Mouse (Mus musculus) hindbrain, embryonic 11.5 days (tissue): ENCODE results near the gene Epha3. TPM values are rescaled to one million over a fixed set of nuclear protein-coding genes. Genes with fewer than 3 reads are reported as not detected.

ENCODE experiments used
- ATAC-seq: fragments of 200-750 bp; cut with Nextera tagmentation; 2 replicates; pipeline ENCODE4 v1.8.0; 2017; ENCODE audit warnings: mild to moderate bottlenecking, moderate TSS enrichment, moderate library complexity; ENCODE audit not compliant: low FRiP score
- DNase-seq: peaks from one replicate; pipeline ENCODE4 v3.0.0-alpha.2; 2015; ENCODE audit warnings: low spot score
- H3K27ac ChIP-seq: fragments of 300-500 bp; sonication (generic); 2 replicates; pipeline ENCODE4 v1.5.1; 2014; ENCODE audit warnings: mild to moderate bottlenecking, low read depth, low read length
- H3K27me3 ChIP-seq: fragments of 300-500 bp; sonication (generic); 2 replicates; pipeline ENCODE4 v1.6.1; 2014; ENCODE audit warnings: mild to moderate bottlenecking, low read length, moderate library complexity, mixed read lengths; ENCODE audit not compliant: control insufficient read depth, insufficient read depth
- H3K36me3 ChIP-seq: fragments of 300-500 bp; sonication (generic); 2 replicates; pipeline ENCODE4 v1.6.1; 2014; ENCODE audit warnings: mild to moderate bottlenecking, low read length, moderate library complexity, mixed read lengths; ENCODE audit not compliant: control insufficient read depth, insufficient read depth
- H3K4me1 ChIP-seq: fragments of 300-500 bp; sonication (generic); replicated peaks from 2 replicates; pipeline ENCODE4 v1.6.1; 2014; ENCODE audit warnings: low read length, mixed read lengths; ENCODE audit not compliant: control insufficient read depth, insufficient read depth
- H3K4me2 ChIP-seq: fragments of 300-500 bp; sonication (generic); replicated peaks from 2 replicates; pipeline ENCODE4 v1.6.1; 2014; ENCODE audit warnings: mild to moderate bottlenecking, low read depth, low read length
- H3K4me3 ChIP-seq: fragments of 300-500 bp; sonication (generic); 2 replicates; pipeline ENCODE4 v1.5.1; 2014; ENCODE audit warnings: low read depth, low read length
- H3K9ac ChIP-seq: fragments of 300-500 bp; sonication (generic); 2 replicates; pipeline ENCODE4 v1.6.1; 2014; ENCODE audit warnings: low read depth, low read length
- H3K9me3 ChIP-seq: fragments of 300-500 bp; sonication (generic); 2 replicates; pipeline ENCODE4 v1.6.1; 2016; ENCODE audit warnings: low read length; ENCODE audit not compliant: control insufficient read depth
- WGBS: fragments of 180-500 bp; shearing (Covaris S2); extraction: QIAGEN DNeasy Blood & Tissue Kit; methylation state at CpG from one replicate; pipeline ENCODE4 v1.1.7; 2014; 5-methylcytosine and 5-hydroxymethylcytosine counted together
- polyA plus RNA-seq: library from polyadenylated mRNA; unstranded; fragments of >200 nt; fragmentation: Nextera tagmentation; extraction: Ambion mirVana; gene quantifications from 2 replicates; pipeline ENCODE4 v1.2.1, GENCODE M21; 2014

The Epha3 gene
- polyA plus RNA-seq, 1 experiment from 2014 or later, result 68.6 TPM

GRCm38 (mm10) chr16:63658302-63658974 lies 205.5 kb downstream of the Epha3 start:
- Histone ChIP-seq H3K4me2 (no peak overlapping the region), H3K27ac (no peak overlapping the region), H3K4me3 (no peak overlapping the region), H3K27me3 (no peaks in the 10 kb centered on the region), H3K9me3 (no peaks in the 10 kb centered on the region), H3K36me3 (no peaks in the 10 kb centered on the region), H3K9ac (no peak overlapping the region), H3K4me1 (no peaks in the 10 kb centered on the region)
- DNase-seq, result no peak
- ATAC-seq, result peak; percentile 30; the same call in 1 of the 2 replicates
- WGBS, result 43% methylated on average over 4 of the region's 4 CpGs

GRCm38 (mm10) chr16:63657743-63658142 lies 206.2 kb downstream of the Epha3 start:
- DNase-seq, result no peak
- Histone ChIP-seq H3K36me3 (no peaks in the 10 kb centered on the region), H3K27ac (no peak overlapping the region), H3K9ac (no peak overlapping the region), H3K4me1 (no peaks in the 10 kb centered on the region), H3K9me3 (no peaks in the 10 kb centered on the region), H3K4me2 (no peak overlapping the region), H3K4me3 (no peak overlapping the region), H3K27me3 (no peaks in the 10 kb centered on the region)
- 67% methylated on average over 2 of the region's 2 CpGs for WGBS
- no peak for ATAC-seq

- H3K4me1 ChIP-seq, result no peaks in the 10 kb centered on the region
- no peaks in the 10 kb centered on the region for H3K36me3 ChIP-seq
- H3K9me3 ChIP-seq, result no peaks in the 10 kb centered on the region
- no peak overlapping the region for H3K27ac ChIP-seq
- ATAC-seq (no peak), DNase-seq (no peak)
- no peak overlapping the region for H3K9ac ChIP-seq
- WGBS, result 88% methylated on average over 5 of the region's 5 CpGs
- no peaks in the 10 kb centered on the region for H3K27me3 ChIP-seq
- no peak overlapping the region for H3K4me3 ChIP-seq
- no peak overlapping the region for H3K4me2 ChIP-seq
Observed at GRCm38 (mm10) chr16:63653393-63653918, 210.5 kb downstream of the Epha3 start.

GRCm38 (mm10) chr16:63650760-63651159 lies 213.2 kb downstream of the Epha3 start:
- Histone ChIP-seq H3K9me3 (no peaks in the 10 kb centered on the region), H3K36me3 (no peaks in the 10 kb centered on the region), H3K4me1 (no peaks in the 10 kb centered on the region), H3K4me2 (no peak overlapping the region), H3K27ac (no peak overlapping the region), H3K27me3 (no peaks in the 10 kb centered on the region), H3K9ac (no peak overlapping the region), H3K4me3 (no peak overlapping the region)
- ATAC-seq, result no peak
- DNase-seq, result no peak
- 87% methylated on average over 3 of the region's 3 CpGs for WGBS

GRCm38 (mm10) chr16:63646577-63646976 lies 217.4 kb downstream of the Epha3 start:
- ATAC-seq, result no peak
- no peak overlapping the region for H3K4me3 ChIP-seq
- no peak overlapping the region for H3K27ac ChIP-seq
- H3K36me3 ChIP-seq, result no peaks in the 10 kb centered on the region
- no peaks in the 10 kb centered on the region for H3K27me3 ChIP-seq
- no peaks in the 10 kb centered on the region for H3K9me3 ChIP-seq
- DNase-seq, result no peak
- H3K4me1 ChIP-seq, result no peaks in the 10 kb centered on the region
- H3K4me2 ChIP-seq, result no peak overlapping the region
- H3K9ac ChIP-seq, result no peak overlapping the region

- no peak for ATAC-seq
- Histone ChIP-seq H3K27me3 (no peaks in the 10 kb centered on the region), H3K4me1 (no peaks in the 10 kb centered on the region), H3K27ac (no peak overlapping the region), H3K9ac (no peak overlapping the region), H3K36me3 (no peaks in the 10 kb centered on the region), H3K9me3 (no peaks in the 10 kb centered on the region), H3K4me3 (no peak overlapping the region), H3K4me2 (no peak overlapping the region)
- no peak for DNase-seq
- WGBS, result 62% methylated on average over 2 of the region's 2 CpGs
Observed at GRCm38 (mm10) chr16:63642641-63643040, 221.3 kb downstream of the Epha3 start.

GRCm38 (mm10) chr16:63641603-63642002 lies 222.4 kb downstream of the Epha3 start:
- Histone ChIP-seq H3K9me3 (no peaks in the 10 kb centered on the region), H3K9ac (no peak overlapping the region), H3K27ac (no peak overlapping the region), H3K4me3 (no peak overlapping the region), H3K36me3 (no peaks in the 10 kb centered on the region), H3K4me1 (no peaks in the 10 kb centered on the region), H3K4me2 (no peak overlapping the region), H3K27me3 (no peaks in the 10 kb centered on the region)
- DNase-seq, result no peak
- WGBS, result 68% methylated on average over 3 of the region's 3 CpGs
- no peak for ATAC-seq

- H3K9ac ChIP-seq, result no peak overlapping the region
- H3K27me3 ChIP-seq, result no peaks in the 10 kb centered on the region
- no peak overlapping the region for H3K4me3 ChIP-seq
- no peaks in the 10 kb centered on the region for H3K9me3 ChIP-seq
- no peak overlapping the region for H3K4me2 ChIP-seq
- ATAC-seq (no peak), DNase-seq (no peak)
- 42% methylated on average over 6 of the region's 6 CpGs for WGBS
- no peaks in the 10 kb centered on the region for H3K4me1 ChIP-seq
- no peak overlapping the region for H3K27ac ChIP-seq
- no peaks in the 10 kb centered on the region for H3K36me3 ChIP-seq
Observed at GRCm38 (mm10) chr16:63638701-63639100, 225.3 kb downstream of the Epha3 start.

GRCm38 (mm10) chr16:63633748-63634166 lies 230.2 kb downstream of the Epha3 start:
- Histone ChIP-seq H3K9ac (no peak overlapping the region), H3K4me3 (no peak overlapping the region), H3K4me1 (no peaks in the 10 kb centered on the region), H3K9me3 (no peaks in the 10 kb centered on the region), H3K27ac (no peak overlapping the region), H3K4me2 (no peak overlapping the region), H3K36me3 (no peaks in the 10 kb centered on the region), H3K27me3 (no peaks in the 10 kb centered on the region)
- ATAC-seq (no peak), DNase-seq (no peak)
- WGBS, result 93% methylated on average over 5 of the region's 5 CpGs
